Mouse (Mus musculus) hindbrain, embryonic 13.5 days (tissue): ENCODE data around the gene Gga2. TPM values are rescaled to one million over a fixed set of nuclear protein-coding genes. Genes with fewer than 3 reads are reported as not detected.
A peak's percentile ranks its signal among the peaks of the same experiment; 100 is the strongest.

Source experiments
- ATAC-seq: fragments of 200-750 bp; cut with Nextera tagmentation; 2 replicates; pipeline ENCODE4 v1.8.0; 2017; ENCODE audit warnings: moderate TSS enrichment; ENCODE audit not compliant: low FRiP score
- H3K27ac ChIP-seq: fragments of 300-500 bp; sonication (generic); 2 replicates; pipeline ENCODE4 v1.5.1; 2015; ENCODE audit warnings: inconsistent platforms, mild to moderate bottlenecking, moderate library complexity
- H3K27me3 ChIP-seq: fragments of 300-500 bp; sonication (generic); 2 replicates; pipeline ENCODE4 v1.6.1; 2015; ENCODE audit warnings: mild to moderate bottlenecking, inconsistent platforms
- H3K36me3 ChIP-seq: fragments of 300-500 bp; sonication (generic); 2 replicates; pipeline ENCODE4 v1.6.1; 2015; ENCODE audit warnings: mild to moderate bottlenecking, inconsistent platforms
- H3K4me1 ChIP-seq: fragments of 300-500 bp; sonication (generic); replicated peaks from 2 replicates; pipeline ENCODE4 v1.6.1; 2015; ENCODE audit warnings: inconsistent platforms
- H3K4me2 ChIP-seq: fragments of 300-500 bp; sonication (generic); 2 replicates; pipeline ENCODE4 v1.6.1; 2015; ENCODE audit warnings: inconsistent platforms, mild to moderate bottlenecking, moderate library complexity
- H3K4me3 ChIP-seq: fragments of 300-500 bp; sonication (generic); 2 replicates; pipeline ENCODE4 v1.5.1; 2015; ENCODE audit warnings: mild to moderate bottlenecking, inconsistent platforms
- H3K9ac ChIP-seq: fragments of 300-500 bp; sonication (generic); 2 replicates; pipeline ENCODE4 v1.6.1; 2015; ENCODE audit warnings: mild to moderate bottlenecking, inconsistent platforms
- H3K9me3 ChIP-seq: fragments of 300-500 bp; sonication (generic); 2 replicates; pipeline ENCODE4 v1.6.1; 2016; ENCODE audit warnings: inconsistent platforms
- WGBS: fragments of 180-500 bp; shearing (Covaris S2); methylation state at CpG from one replicate; pipeline ENCODE4 v1.1.7; 2015; 5-methylcytosine and 5-hydroxymethylcytosine counted together
- polyA plus RNA-seq: library from polyadenylated mRNA; unstranded; fragments of >200 nt; fragmentation: Nextera tagmentation; extraction: Ambion mirVana; gene quantifications from 2 replicates; pipeline ENCODE4 v1.2.1, GENCODE M21; 2015

Gga2 gene
- polyA plus RNA-seq, 1 experiment from 2014 or later, result 54.9 TPM

DNA sequence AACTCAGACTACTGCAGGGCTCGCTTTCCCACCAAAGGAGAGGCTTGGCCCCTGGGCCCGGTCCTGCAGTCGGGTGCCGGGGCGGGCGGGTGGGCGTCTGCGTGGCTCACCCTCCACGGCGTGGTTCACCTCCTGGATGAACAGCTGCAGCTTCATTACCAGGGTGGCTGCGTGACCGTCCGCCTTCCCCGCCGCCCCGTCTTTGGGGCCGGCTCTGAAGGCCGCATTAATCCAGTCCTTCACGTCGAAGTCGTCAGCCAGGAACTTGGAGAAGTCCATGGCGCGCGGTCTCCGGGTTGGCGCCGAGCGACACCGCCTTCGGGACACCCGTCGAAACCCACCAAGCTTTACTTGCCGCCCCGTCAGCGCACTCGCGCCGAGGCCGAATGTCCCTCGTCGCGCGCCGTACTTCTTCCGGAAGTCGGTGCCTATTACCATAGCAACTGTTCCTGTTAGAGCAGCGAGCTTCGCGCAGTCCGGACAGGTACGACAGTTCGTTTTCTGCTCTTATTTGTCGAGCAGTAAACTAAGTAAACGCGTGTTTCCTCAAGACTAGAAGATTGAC lies 39.6 kb downstream of the Gga2 start, which contains the start of gene Cog7:
Cog7 (minus strand) TSS at position 405 of the 565 bp plus-strand sequence.
- H3K27ac ChIP-seq, result no peak within 1 kb of the TSS
- no peaks in the 10 kb centered on the region for H3K27me3 ChIP-seq
- ATAC-seq, result peak; percentile 92
- H3K9me3 ChIP-seq, result no peaks in the 10 kb centered on the region
- peak within 1 kb of the TSS; percentile 80 for H3K9ac ChIP-seq
- H3K36me3 ChIP-seq, result peaks cover 16% of the 10 kb centered on the region
- H3K4me3 ChIP-seq, result peak within 1 kb of the TSS; percentile 68
- WGBS, result under 1% methylated on average over 55 of the region's 55 CpGs
- H3K4me2 ChIP-seq, result peak within 1 kb of the TSS; percentile 65
- H3K4me1 ChIP-seq, result peaks cover 21% of the 10 kb centered on the region

DNA sequence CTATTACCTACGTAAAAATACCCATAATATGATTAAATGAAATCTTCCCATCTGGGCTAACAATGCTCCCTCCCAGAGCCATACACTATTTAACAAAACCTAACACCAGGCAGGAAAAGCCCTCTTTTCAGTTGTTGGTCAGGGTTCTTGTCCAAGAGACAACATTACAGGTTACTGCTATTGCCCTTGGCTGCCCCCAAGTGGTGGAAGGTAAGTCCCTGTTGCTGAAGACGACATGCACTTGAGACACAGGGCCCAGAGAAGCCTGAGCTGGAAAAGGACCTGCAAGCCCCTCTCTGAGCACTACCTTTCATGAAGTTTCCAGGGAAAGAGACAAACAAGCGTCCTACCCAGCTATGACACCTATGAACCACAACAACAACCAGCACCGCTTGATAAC lies 46.0 kb downstream of the Gga2 start:
- Histone ChIP-seq H3K4me2 (no peak overlapping the region), H3K27ac (no peak overlapping the region), H3K9me3 (no peaks in the 10 kb centered on the region), H3K4me3 (no peak overlapping the region), H3K9ac (no peak overlapping the region), H3K27me3 (no peaks in the 10 kb centered on the region), H3K4me1 (0 out of 2 replicates have a peak, but pooled peaks cover 4% of the 10 kb centered on the region), H3K36me3 (peaks cover 36% of the 10 kb centered on the region)
- no peak for ATAC-seq
- 54% methylated on average over 4 of the region's 4 CpGs for WGBS

DNA sequence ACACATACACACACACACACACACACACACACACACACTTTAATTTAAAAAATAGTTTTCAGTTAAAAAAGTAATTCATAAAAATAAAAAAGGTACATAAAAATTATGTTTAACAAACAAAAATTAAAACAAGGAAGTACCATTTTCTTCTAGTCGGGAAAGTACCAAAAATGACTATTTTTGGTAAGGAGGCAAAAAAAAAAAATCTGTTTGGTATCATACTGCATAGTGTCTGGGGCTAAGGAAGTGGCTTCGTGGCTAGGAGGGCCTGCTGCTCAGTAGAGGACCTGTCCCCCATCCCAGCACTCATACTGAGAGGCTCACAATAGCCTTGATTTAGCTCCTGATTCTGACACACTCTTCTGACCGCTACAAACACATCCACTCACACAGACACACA lies 49.3 kb downstream of the Gga2 start:
- 93% methylated on average over 3 of the region's 3 CpGs for WGBS
- Histone ChIP-seq H3K4me2 (no peak overlapping the region), H3K27me3 (no peaks in the 10 kb centered on the region), H3K36me3 (peaks cover 40% of the 10 kb centered on the region), H3K4me1 (no peaks in the 10 kb centered on the region), H3K9me3 (no peaks in the 10 kb centered on the region), H3K27ac (no peak overlapping the region), H3K9ac (no peak overlapping the region), H3K4me3 (no peak overlapping the region)
- no peak for ATAC-seq

DNA sequence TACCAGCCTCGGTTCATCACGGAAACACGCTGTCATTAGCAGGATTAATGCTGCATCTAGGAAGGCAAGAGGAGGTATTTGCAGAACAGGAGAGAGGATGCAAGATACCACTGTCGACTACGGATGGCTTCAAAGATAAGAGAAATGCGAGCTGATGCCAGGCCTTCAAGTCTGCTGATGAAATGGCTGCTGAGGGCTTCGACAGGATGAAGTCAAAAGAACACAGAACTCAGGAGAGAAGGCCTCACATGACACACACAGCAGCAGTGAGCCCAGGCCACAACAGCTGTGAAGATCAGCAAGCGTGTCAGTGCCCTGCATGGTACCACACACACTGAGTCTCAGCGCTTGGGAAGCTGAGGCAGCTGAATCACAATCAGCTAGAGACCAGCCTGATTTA lies 50.8 kb downstream of the Gga2 start:
- Histone ChIP-seq H3K36me3 (peaks cover 38% of the 10 kb centered on the region), H3K9me3 (no peaks in the 10 kb centered on the region), H3K9ac (no peak overlapping the region), H3K4me3 (no peak overlapping the region), H3K4me2 (no peak overlapping the region), H3K4me1 (no peaks in the 10 kb centered on the region), H3K27me3 (no peaks in the 10 kb centered on the region), H3K27ac (no peak overlapping the region)
- ATAC-seq, result no peak
- 90% methylated on average over 9 of the region's 9 CpGs for WGBS

DNA sequence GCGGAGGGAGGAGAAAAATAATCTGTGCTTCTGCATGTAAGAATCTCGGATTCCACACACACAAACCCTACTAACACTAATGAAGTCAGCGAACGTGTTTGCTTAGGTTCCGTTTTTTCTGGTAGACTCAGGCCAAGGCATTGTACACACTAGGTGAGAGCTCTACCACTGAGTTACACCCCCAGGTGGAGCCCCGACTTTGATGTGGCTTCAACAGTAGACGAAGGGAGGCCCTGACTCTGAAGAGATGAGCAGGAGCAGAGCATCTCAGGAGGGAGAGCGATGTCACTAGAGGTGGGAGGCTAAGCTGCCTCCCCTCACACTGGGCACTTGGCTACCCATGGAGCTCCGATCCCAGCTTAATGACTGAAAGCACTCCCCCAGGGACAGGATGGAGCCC lies 52.2 kb downstream of the Gga2 start:
- Histone ChIP-seq H3K36me3 (peaks cover 42% of the 10 kb centered on the region), H3K4me1 (no peaks in the 10 kb centered on the region), H3K4me3 (no peak overlapping the region), H3K4me2 (no peak overlapping the region), H3K9me3 (no peaks in the 10 kb centered on the region), H3K9ac (no peak overlapping the region), H3K27ac (no peak overlapping the region), H3K27me3 (no peaks in the 10 kb centered on the region)
- no peak for ATAC-seq
- WGBS, result 91% methylated on average over 9 of the region's 9 CpGs

DNA sequence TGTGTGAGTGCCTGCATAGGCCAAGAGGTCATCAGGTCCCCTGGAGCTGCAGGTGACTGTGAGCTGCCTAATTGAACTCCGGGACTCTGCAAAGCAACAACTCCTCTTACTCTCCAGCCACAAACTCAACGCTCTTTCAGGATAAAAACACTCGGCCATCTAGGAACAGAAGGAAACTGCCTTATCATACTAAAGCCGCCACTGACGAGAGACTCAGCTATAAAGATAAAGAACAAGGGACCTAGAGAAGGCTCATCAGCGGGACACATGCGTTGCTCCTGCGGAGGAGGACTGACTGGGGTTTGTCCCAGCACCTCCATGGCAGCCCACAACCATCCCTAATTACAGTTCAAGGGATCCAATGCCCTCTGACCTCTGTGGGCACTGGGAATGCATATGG lies 52.8 kb downstream of the Gga2 start:
- no peak overlapping the region for H3K4me3 ChIP-seq
- H3K36me3 ChIP-seq, result peaks cover 41% of the 10 kb centered on the region
- H3K9ac ChIP-seq, result no peak overlapping the region
- no peak for ATAC-seq
- no peaks in the 10 kb centered on the region for H3K4me1 ChIP-seq
- no peak overlapping the region for H3K4me2 ChIP-seq
- no peaks in the 10 kb centered on the region for H3K9me3 ChIP-seq
- no peak overlapping the region for H3K27ac ChIP-seq
- no peaks in the 10 kb centered on the region for H3K27me3 ChIP-seq
- WGBS, result 86% methylated on average over 8 of the region's 8 CpGs

DNA sequence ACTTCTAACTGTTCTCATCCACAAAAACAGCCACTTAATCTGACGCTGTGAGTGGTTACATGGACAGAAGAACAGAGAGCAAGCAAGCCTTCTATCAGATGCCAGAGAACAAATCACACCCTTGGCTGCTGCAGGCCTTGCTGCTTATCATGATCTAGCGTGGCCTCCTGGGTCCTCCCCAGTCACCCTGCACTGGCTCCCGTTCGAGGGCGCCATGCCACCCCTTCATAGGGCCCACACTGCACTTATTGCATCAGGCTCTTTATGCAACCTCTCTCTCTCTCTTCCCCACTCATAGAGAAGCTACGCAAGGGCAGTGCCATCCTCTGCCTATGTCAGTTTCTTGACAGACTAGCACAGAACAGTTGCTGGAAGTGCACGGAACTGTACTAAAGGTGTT lies 54.9 kb downstream of the Gga2 start:
- Histone ChIP-seq H3K27ac (no peak overlapping the region), H3K36me3 (peaks cover 53% of the 10 kb centered on the region), H3K27me3 (no peaks in the 10 kb centered on the region), H3K4me1 (no peaks in the 10 kb centered on the region), H3K4me2 (no peak overlapping the region), H3K9me3 (no peaks in the 10 kb centered on the region), H3K4me3 (no peak overlapping the region), H3K9ac (no peak overlapping the region)
- no peak for ATAC-seq
- WGBS, result 93% methylated on average over 7 of the region's 7 CpGs

DNA sequence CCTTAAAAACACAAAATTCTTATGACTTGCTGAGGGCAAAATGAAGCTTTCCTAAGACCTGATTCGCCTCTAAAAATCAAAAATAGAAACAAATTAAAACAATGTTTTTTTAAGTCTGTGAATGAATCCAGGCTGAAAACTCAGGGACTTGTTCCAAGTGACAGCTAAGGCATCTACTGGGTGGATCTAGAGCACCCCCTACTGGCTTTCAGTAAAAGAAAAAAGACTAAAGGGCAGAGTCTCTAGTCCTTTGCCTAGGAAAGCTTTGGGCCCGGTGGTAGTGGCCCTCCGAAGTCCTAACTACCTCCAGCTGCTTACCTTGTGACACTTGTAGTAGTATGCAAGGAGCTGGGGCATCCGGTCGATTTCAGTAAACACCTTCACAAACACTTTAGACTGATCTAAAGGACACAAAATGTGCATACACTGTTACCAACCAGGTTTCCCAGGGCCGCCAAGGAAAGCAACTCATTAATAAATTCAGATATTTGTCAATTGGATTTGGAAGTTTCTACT lies 57.1 kb downstream of the Gga2 start:
- H3K4me3 ChIP-seq, result no peak overlapping the region
- peaks cover 47% of the 10 kb centered on the region for H3K36me3 ChIP-seq
- H3K9me3 ChIP-seq, result no peaks in the 10 kb centered on the region
- H3K4me1 ChIP-seq, result no peaks in the 10 kb centered on the region
- no peaks in the 10 kb centered on the region for H3K27me3 ChIP-seq
- WGBS, result 71% methylated on average over 6 of the region's 6 CpGs
- no peak overlapping the region for H3K27ac ChIP-seq
- no peak for ATAC-seq
- H3K4me2 ChIP-seq, result no peak overlapping the region
- H3K9ac ChIP-seq, result no peak overlapping the region

DNA sequence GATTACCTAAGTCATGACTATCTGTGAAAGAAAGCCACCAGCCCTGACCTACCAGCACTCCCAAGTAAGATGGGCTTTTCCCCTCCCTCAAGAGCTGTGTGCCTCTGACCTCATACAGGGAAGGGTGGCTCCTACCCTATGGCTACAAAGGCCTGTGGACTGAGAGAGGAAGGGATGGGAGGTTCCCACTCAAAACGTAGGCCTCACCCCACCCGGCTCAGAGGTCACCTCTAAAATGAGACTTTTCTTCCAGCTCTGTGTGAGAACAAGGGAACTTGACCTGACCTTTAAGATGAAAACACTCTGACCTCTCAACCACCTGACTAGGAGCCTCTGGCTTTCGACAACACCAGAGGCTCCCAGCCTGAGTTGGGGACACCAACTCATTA lies 58.5 kb downstream of the Gga2 start:
- Histone ChIP-seq H3K4me1 (no peaks in the 10 kb centered on the region), H3K27ac (no peak overlapping the region), H3K9ac (no peak overlapping the region), H3K4me3 (no peak overlapping the region), H3K36me3 (peaks cover 40% of the 10 kb centered on the region), H3K27me3 (no peaks in the 10 kb centered on the region), H3K4me2 (no peak overlapping the region), H3K9me3 (no peaks in the 10 kb centered on the region)
- no peak for ATAC-seq
- WGBS, result 85% methylated on average over 3 of the region's 3 CpGs

DNA sequence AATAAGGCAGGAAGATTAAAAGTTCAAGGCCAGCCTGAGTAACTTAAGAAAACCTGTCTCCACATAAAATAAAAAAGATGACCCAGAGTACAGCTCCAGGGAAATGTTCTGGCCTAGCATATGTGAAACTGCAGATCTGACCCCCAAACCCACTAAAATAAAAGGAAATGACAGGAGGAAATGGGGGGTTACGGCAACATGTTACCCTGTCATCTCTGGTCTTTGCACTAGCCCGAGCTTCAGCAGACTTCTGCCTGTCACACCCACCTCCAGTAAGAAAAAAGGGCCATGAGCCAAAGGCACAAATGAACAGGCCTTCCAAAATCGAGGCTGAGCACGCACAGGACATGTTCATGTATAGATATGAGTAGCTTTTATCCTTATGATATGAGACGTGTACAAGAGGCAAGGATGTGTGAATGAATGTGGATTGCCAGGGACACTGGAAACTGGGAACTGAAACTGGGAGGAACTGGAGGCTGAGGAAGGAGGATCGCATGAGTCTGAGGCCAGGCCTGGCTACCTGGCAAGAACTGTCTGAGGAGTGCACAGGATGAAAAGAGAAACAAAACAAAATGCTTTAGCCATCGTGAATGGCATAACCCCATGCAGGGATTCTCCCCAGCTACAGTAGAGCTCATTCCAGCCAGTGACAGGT lies 59.0 kb downstream of the Gga2 start:
- no peak overlapping the region for H3K9ac ChIP-seq
- H3K36me3 ChIP-seq, result peaks cover 40% of the 10 kb centered on the region
- H3K4me2 ChIP-seq, result no peak overlapping the region
- 87% methylated on average over 7 of the region's 7 CpGs for WGBS
- H3K4me1 ChIP-seq, result no peaks in the 10 kb centered on the region
- no peaks in the 10 kb centered on the region for H3K27me3 ChIP-seq
- no peak overlapping the region for H3K27ac ChIP-seq
- H3K9me3 ChIP-seq, result no peaks in the 10 kb centered on the region
- no peak overlapping the region for H3K4me3 ChIP-seq
- no peak for ATAC-seq

DNA sequence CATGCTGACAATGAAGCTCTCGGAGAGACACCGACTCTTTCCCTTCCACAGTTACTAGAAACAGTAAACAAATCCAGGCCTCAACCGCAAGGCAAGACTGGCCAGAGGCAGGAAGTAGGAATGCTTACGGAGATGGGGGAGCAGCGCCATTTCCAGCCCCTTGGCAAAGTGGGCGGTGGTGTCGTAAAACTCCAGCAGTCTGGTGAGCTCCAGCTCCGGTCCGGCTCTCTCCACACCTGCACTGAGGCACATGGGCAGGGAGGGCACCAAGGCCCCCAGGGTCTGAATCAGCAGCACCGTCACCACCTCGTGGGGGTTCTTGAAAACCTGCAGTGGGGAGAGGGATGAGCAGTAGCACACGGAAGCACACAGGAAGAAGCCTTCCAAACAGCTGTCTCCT lies 65.2 kb downstream of the Gga2 start:
- Histone ChIP-seq H3K36me3 (peaks cover 36% of the 10 kb centered on the region), H3K27ac (no peak overlapping the region), H3K4me3 (no peak overlapping the region), H3K4me2 (no peak overlapping the region), H3K9ac (no peak overlapping the region), H3K27me3 (no peaks in the 10 kb centered on the region), H3K4me1 (no peaks in the 10 kb centered on the region), H3K9me3 (no peaks in the 10 kb centered on the region)
- ATAC-seq, result no peak
- 84% methylated on average over 12 of the region's 12 CpGs for WGBS

DNA sequence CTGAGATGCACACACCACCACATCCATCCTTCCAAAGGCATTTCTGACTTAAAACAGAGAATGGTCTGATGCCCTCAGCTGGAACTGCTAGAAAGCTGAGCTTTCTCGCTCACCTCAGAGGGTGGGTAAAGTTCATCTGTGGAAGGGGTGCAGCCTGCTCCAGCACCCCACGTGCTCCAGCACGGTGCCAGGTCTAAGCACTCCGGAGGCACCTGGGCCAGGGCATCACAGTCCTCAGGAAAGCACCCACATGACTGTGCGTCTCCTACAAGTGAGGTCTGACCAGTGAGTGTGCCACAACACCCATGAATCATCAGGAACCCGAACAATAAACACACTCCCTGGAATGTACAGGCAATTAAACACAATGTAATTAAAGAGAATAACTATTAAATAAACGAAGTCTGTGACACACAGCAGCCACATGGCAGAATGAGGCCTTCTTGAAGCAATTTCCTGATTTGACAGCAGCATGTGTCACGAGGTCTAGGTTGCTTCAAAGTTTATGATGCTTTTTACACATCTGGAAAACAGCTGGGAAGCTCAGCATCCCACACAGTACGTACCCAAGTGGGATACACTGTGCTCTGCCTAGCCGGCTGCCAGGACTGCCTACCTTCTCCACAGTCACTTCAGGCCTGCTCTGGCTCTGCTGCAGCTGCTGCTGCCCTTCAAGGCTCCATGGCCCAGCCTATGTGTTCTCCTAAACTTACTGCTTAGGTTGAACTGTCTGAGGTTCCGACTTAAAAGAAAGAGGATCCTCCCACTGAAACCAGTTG lies 65.9 kb downstream of the Gga2 start:
- Histone ChIP-seq H3K4me1 (no peaks in the 10 kb centered on the region), H3K27ac (no peak overlapping the region), H3K9ac (no peak overlapping the region), H3K9me3 (no peaks in the 10 kb centered on the region), H3K4me3 (no peak overlapping the region), H3K27me3 (no peaks in the 10 kb centered on the region), H3K4me2 (no peak overlapping the region), H3K36me3 (peaks cover 37% of the 10 kb centered on the region)
- no peak for ATAC-seq
- 93% methylated on average over 11 of the region's 11 CpGs for WGBS
